Comparison of ENCODE assay signal across 8 mouse cellular contexts in the genomic region with DNA sequence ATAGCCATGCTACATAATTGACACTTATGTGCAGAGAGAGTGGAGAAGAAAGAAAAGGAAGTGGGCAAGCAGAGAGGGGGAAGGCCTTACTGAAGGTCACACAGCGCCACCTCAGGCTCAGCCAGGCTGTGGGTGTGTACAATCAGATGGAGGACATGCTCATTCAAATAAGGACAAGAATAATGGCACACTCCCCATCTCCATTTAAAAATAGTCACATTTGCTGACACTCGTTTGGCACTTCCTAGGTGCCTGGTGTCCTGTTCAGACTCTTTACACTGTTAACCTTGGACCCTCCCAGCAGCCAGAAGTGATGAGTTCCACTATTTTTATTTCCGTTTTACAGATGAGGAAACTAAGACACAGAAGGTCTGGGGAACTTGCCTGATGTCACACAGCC. TPM values are rescaled to one million over a fixed set of nuclear protein-coding genes. Genes with fewer than 3 reads are reported as not detected.
A peak's percentile ranks its signal among the peaks of the same experiment; 100 is the strongest.
DNase-seq lines count a peak whose midpoint lies in the region; ATAC-seq and TF ChIP-seq lines count a peak whose summit lies in the region.

No protein-coding gene starts in this region.

- peak overlapping the region; percentile 90 for H3K4me2 ChIP-seq in embryonic facial prominence, embryonic 12.5 days (replicated peaks)
- H3K4me2 ChIP-seq in liver, embryonic 14.5 days (ENCODE audit: low read depth): peak overlapping the region; percentile 98

- peak; percentile 60 for DNase-seq in kidney, adult 9 months
- DNase-seq in kidney, postnatal 10 days: no peak
- peak; percentile 28 to 47 for DNase-seq in heart, postnatal 36 days
- peak in 1 of 3 experiments; percentile 40 for DNase-seq in liver, embryonic 14.5 days (ENCODE audit: low read depth in 3 of 3, low spot score in 3 of 3)
- DNase-seq in natural killer cell, adult 2 months (ENCODE audit: low spot score in 2 of 2): peak; percentile 58 to 75
- no peak for DNase-seq in urinary bladder, postnatal 36 days (ENCODE audit: low spot score in 2 of 2)
- no peak for DNase-seq in right cerebral cortex, postnatal 4 days

- TF ChIP-seq EP300 in liver, embryonic 14.5 days (IDR thresholded peaks at IDR 0.05; ENCODE audit: low read depth): no peak

- peaks cover 35% of the 10 kb centered on the region for H3K4me1 ChIP-seq in embryonic facial prominence, embryonic 12.5 days
- peaks cover 23 to 38% of the 10 kb centered on the region in 2 experiments for H3K4me1 ChIP-seq in liver, embryonic 14.5 days (replicated peaks; ENCODE audit: control insufficient read depth in 2 of 2, insufficient read depth in 2 of 2, low read length in 1 of 2)

- peak overlapping the region; percentile 87 for H3K9ac ChIP-seq in embryonic facial prominence, embryonic 12.5 days
- peak overlapping the region; percentile 67; the same call in 1 of the 2 replicates for H3K9ac ChIP-seq in liver, embryonic 14.5 days (replicated peaks)

- WGBS in embryonic facial prominence, embryonic 12.5 days: 57% methylated on average over 3 of the region's 3 CpGs
- WGBS in liver, embryonic 14.5 days (ENCODE audit: insufficient replicate concordance): 6% methylated on average over 3 of the region's 3 CpGs

- H3K27me3 ChIP-seq in embryonic facial prominence, embryonic 12.5 days: no peaks in the 10 kb centered on the region
- H3K27me3 ChIP-seq in liver, embryonic 14.5 days (ENCODE audit: control insufficient read depth, insufficient read depth, low read length): no peaks in the 10 kb centered on the region

- no peak for ATAC-seq in embryonic facial prominence, embryonic 12.5 days (ENCODE audit: insufficient number of reproducible peaks, insufficient read depth, low FRiP score, low TSS enrichment)
- peak; percentile 26; the same call in 1 of the 2 replicates for ATAC-seq in liver, embryonic 14.5 days (ENCODE audit: insufficient read depth)

- H3K4me3 ChIP-seq in embryonic facial prominence, embryonic 12.5 days: no peak overlapping the region
- H3K4me3 ChIP-seq in liver, embryonic 14.5 days (ENCODE audit: insufficient read depth in 1 of 2, low read depth in 2 of 2, low read length in 2 of 2): peak overlapping the region in 1 of 2 experiments; percentile 77; a peak in 2 of 4 replicates

- TF ChIP-seq CTCF in liver, embryonic 14.5 days (IDR thresholded peaks at IDR 0.05; ENCODE audit: low read depth): peak; percentile 74

- intact Hi-C loops in heart, postnatal 36 days (cut with DNase I): loop anchor here (2.0 to 5.0 kb wide), 2 partner anchors 84 to 156 kb away; no protein-coding TSS in a partner anchor

- no peaks in the 10 kb centered on the region for H3K9me3 ChIP-seq in embryonic facial prominence, embryonic 12.5 days
- H3K9me3 ChIP-seq in liver, embryonic 14.5 days (ENCODE audit: control insufficient read depth, low read length): no peaks in the 10 kb centered on the region

- no peaks in the 10 kb centered on the region for H3K36me3 ChIP-seq in embryonic facial prominence, embryonic 12.5 days
- no peaks in the 10 kb centered on the region for H3K36me3 ChIP-seq in liver, embryonic 14.5 days (replicated peaks; ENCODE audit: control insufficient read depth, insufficient read depth, low read depth)

- peak overlapping the region; percentile 92 for H3K27ac ChIP-seq in embryonic facial prominence, embryonic 12.5 days
- peak overlapping the region; percentile 72 for H3K27ac ChIP-seq in liver, embryonic 14.5 days

RNA-seq across cellular contexts. Expression of a gene that starts 0.7 kb away (rescaled TPM):
- 56.2 and 67.5 TPM in 2 replicates for polyA plus RNA-seq in embryonic facial prominence, embryonic 12.5 days (2016; fragmentation: Nextera tagmentation; extraction: Ambion mirVana)
- 100 to 1,000 TPM; 101 to 102 TPM for total RNA-seq in heart, postnatal 36 days (2021)
- polyA plus RNA-seq in liver, embryonic 14.5 days (2012; rRNA removed): 8.0 and 9.0 TPM in 2 replicates
- polyA plus RNA-seq in liver, embryonic 14.5 days (2014; fragmentation: Nextera tagmentation; extraction: Ambion mirVana): 7.5 and 11.4 TPM in 2 replicates

Comparison
In these comparisons a context has a peak if more than half of its experiments do, and no peak if none do; other contexts are left out.
1. DNase-seq: peak in kidney, adult 9 months (single experiment), heart, postnatal 36 days (2 of 2) and natural killer cell, adult 2 months (2 of 2); none in kidney, postnatal 10 days (single experiment), urinary bladder, postnatal 36 days (0 of 2) and right cerebral cortex, postnatal 4 days (single experiment).